Mouse (Mus musculus): ENCODE data around the gene Fgf14.

- TF ChIP-seq EP300 (IDR thresholded peaks at IDR 0.05; ENCODE audit: low read depth): no peak
- TF ChIP-seq CTCF (IDR thresholded peaks at IDR 0.05; ENCODE audit: low read depth): no peak
These were observed 632.9 kb downstream of the Fgf14 start for GRCm38 (mm10) chr14:124044016-124044415.
